Mouse (Mus musculus): Measurements from ENCODE around the gene Rab3gap2. TPM values are rescaled to one million over a fixed set of nuclear protein-coding genes. Genes with fewer than 3 reads are reported as not detected.

The Rab3gap2 gene
- polyA plus RNA-seq, 1 experiment from 2014 or later = 14.1 TPM

DNA sequence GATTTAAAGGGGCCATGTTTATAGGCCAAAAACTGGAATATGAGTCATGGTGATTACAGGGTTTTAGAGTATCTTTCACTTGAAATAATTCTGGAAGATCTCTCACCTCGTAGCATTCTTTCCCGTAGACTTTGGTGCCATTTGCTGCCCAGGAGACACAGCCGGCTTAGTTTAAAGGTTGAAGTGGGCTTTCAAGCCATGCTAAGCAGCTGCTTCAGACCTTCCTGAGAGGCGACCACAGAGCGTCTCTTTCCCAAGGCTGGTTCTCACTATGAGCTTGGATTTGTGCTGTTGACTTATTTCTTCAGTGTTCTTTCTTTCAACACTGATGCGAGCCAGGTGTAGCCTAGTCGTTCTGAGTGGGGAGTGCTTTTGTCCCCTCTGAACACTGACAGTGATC, 23.8 kb downstream of the Rab3gap2 start:
- Histone ChIP-seq H3K4me2 (no peak overlapping the region), H3K9me3 (no peaks in the 10 kb centered on the region), H3K4me1 (peaks cover 10% of the 10 kb centered on the region), H3K4me3 (no peak overlapping the region), H3K27me3 (replicated peaks) (no peaks in the 10 kb centered on the region), H3K27ac (replicated peaks) (no peak overlapping the region), H3K36me3 (peaks cover 31% of the 10 kb centered on the region), H3K9ac (no peak overlapping the region)
- ATAC-seq (ENCODE audit: extremely low read depth, insufficient number of reproducible peaks, low FRiP score, low TSS enrichment) = no peak
- WGBS = 82% methylated on average over 7 of the region's 7 CpGs

- H3K27ac ChIP-seq (replicated peaks) = peak overlapping the region; percentile 71
- peaks cover 36% of the 10 kb centered on the region for H3K36me3 ChIP-seq
- no peak overlapping the region for H3K4me3 ChIP-seq
- peaks cover 16% of the 10 kb centered on the region for H3K4me1 ChIP-seq
- no peaks in the 10 kb centered on the region for H3K27me3 ChIP-seq (replicated peaks)
- no peaks in the 10 kb centered on the region for H3K9me3 ChIP-seq
- peak; percentile 31; the same call in 1 of the 2 replicates for ATAC-seq (ENCODE audit: extremely low read depth, insufficient number of reproducible peaks, low FRiP score, low TSS enrichment)
- 0 out of 2 replicates have a peak overlapping the region, but pooled peaks have one; percentile 9 for H3K9ac ChIP-seq
- H3K4me2 ChIP-seq = no peak overlapping the region
- WGBS = 45% methylated on average over 7 of the region's 7 CpGs
Observed at GRCm38 (mm10) chr1:185229406-185230201, 25.7 kb downstream of the Rab3gap2 start.

DNA sequence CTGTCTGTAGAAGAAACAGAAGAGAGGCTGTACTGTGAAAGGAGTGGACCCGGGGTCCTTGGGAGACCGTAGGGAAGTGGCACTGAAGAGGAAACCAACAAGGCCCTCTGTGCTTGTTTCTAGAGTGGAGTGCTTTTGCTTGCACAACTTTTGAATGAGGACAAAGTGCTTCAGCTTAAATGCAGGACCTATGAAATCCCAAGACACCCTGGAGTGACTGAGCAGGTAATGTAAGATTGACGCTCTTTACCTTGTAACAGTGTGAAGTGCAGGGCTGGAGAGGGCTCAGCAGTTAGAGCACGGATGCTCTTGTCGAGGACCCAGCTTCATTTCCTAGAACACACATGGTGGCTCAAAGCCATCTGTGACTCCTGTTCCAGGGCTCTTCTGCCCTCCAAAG, 31.9 kb downstream of the Rab3gap2 start:
- Histone ChIP-seq H3K27ac (replicated peaks) (no peak overlapping the region), H3K4me2 (no peak overlapping the region), H3K4me3 (no peak overlapping the region), H3K9me3 (no peaks in the 10 kb centered on the region), H3K4me1 (peaks cover 6% of the 10 kb centered on the region), H3K27me3 (replicated peaks) (no peaks in the 10 kb centered on the region), H3K36me3 (peaks cover 64% of the 10 kb centered on the region), H3K9ac (no peak overlapping the region)
- ATAC-seq (ENCODE audit: extremely low read depth, insufficient number of reproducible peaks, low FRiP score, low TSS enrichment) = no peak
- 84% methylated on average over 5 of the region's 5 CpGs for WGBS

DNA sequence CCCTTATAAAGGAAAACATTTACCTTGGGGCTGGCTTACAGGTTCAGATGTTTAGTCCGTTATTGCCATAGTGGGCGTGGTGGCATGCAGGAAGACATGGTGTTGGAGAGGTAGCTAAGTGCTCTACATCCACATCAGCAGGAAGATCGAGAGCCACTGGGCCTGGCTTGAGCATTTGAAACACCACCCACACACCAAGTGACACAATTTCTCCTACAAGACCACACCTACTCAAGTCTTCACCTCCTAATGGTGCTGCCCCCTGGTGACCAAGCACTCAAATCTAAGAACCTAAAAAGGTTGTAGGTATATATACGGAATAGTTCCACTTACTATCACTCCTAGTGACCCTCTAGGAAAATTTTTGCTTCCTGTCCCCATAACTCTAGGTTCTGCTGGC, 32.6 kb downstream of the Rab3gap2 start:
- H3K27ac ChIP-seq (replicated peaks) = no peak overlapping the region
- no peak overlapping the region for H3K9ac ChIP-seq
- WGBS = 80% methylated on average over 4 of the region's 4 CpGs
- no peak overlapping the region for H3K4me2 ChIP-seq
- H3K9me3 ChIP-seq = no peaks in the 10 kb centered on the region
- no peak overlapping the region for H3K4me3 ChIP-seq
- H3K36me3 ChIP-seq = peaks cover 71% of the 10 kb centered on the region
- ATAC-seq (ENCODE audit: extremely low read depth, insufficient number of reproducible peaks, low FRiP score, low TSS enrichment) = no peak
- H3K27me3 ChIP-seq (replicated peaks) = no peaks in the 10 kb centered on the region
- peaks cover 6% of the 10 kb centered on the region for H3K4me1 ChIP-seq

- no peaks in the 10 kb centered on the region for H3K9me3 ChIP-seq
- WGBS = 78% methylated on average over 8 of the region's 8 CpGs
- no peak overlapping the region for H3K27ac ChIP-seq (replicated peaks)
Observed at GRCm38 (mm10) chr1:185243013-185243412, 39.1 kb downstream of the Rab3gap2 start.

GRCm38 (mm10) chr1:185245456-185245855, 41.5 kb downstream of the Rab3gap2 start:
- Histone ChIP-seq H3K4me2 (no peak overlapping the region), H3K36me3 (peaks cover 84% of the 10 kb centered on the region), H3K9ac (no peak overlapping the region), H3K4me3 (no peak overlapping the region), H3K27me3 (replicated peaks) (no peaks in the 10 kb centered on the region), H3K9me3 (no peaks in the 10 kb centered on the region), H3K27ac (replicated peaks) (no peak overlapping the region), H3K4me1 (no peaks in the 10 kb centered on the region)
- WGBS = 75% methylated on average over 7 of the region's 7 CpGs
- no peak for ATAC-seq (ENCODE audit: extremely low read depth, insufficient number of reproducible peaks, low FRiP score, low TSS enrichment)

More at GRCm38 (mm10) chr1:185243013-185243412, 39.1 kb downstream of the Rab3gap2 start:
- H3K36me3 ChIP-seq = peaks cover 82% of the 10 kb centered on the region
- no peak overlapping the region for H3K4me2 ChIP-seq
- no peak overlapping the region for H3K9ac ChIP-seq
- ATAC-seq (ENCODE audit: extremely low read depth, insufficient number of reproducible peaks, low FRiP score, low TSS enrichment) = no peak
- H3K27me3 ChIP-seq (replicated peaks) = no peaks in the 10 kb centered on the region
- H3K4me3 ChIP-seq = no peak overlapping the region
- no peaks in the 10 kb centered on the region for H3K4me1 ChIP-seq

DNA sequence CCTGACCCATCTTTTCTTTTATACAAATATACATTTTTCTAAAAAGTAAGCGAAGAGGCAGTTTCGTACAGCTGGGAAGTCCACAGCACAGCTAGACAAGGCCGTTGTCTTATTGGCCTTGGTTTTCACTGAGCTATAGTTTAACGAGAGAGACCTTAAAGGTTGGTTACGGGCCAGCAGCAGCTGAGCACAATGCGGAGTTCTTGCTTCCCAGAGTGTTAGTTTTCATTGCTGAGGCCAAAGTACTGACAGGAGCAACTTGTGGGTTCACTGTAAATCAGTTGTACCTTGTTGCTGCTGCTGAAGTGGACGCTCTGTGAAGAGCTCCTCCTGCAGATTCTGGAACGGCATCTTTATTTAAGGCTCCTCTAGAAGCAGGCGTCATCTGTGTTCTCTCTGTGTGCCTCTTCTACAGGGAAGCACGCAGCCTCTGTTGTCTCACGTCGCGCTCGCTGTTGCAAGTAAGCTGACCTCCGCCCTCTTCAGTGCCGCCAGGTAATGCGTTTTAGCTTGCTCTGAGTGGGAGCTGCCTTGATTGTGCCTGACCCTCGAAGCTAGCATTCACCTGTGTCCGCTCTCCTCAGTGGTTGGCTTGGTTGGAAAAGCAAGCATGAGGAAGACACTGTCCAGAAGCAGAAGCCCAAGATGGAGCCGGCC, 43.6 kb downstream of the Rab3gap2 start:
- H3K4me3 ChIP-seq = no peak overlapping the region
- no peak overlapping the region for H3K9ac ChIP-seq
- H3K27me3 ChIP-seq (replicated peaks) = no peaks in the 10 kb centered on the region
- H3K27ac ChIP-seq (replicated peaks) = no peak overlapping the region
- H3K36me3 ChIP-seq = peaks cover 85% of the 10 kb centered on the region
- H3K9me3 ChIP-seq = no peaks in the 10 kb centered on the region
- peaks cover 16% of the 10 kb centered on the region for H3K4me1 ChIP-seq
- no peak for ATAC-seq (ENCODE audit: extremely low read depth, insufficient number of reproducible peaks, low FRiP score, low TSS enrichment)
- WGBS = 87% methylated on average over 20 of the region's 20 CpGs
- H3K4me2 ChIP-seq = no peak overlapping the region

- Histone ChIP-seq H3K36me3 (peaks cover 82% of the 10 kb centered on the region), H3K9ac (no peak overlapping the region), H3K4me2 (no peak overlapping the region), H3K4me1 (peaks cover 28% of the 10 kb centered on the region), H3K27me3 (replicated peaks) (no peaks in the 10 kb centered on the region), H3K4me3 (no peak overlapping the region), H3K27ac (replicated peaks) (no peak overlapping the region), H3K9me3 (no peaks in the 10 kb centered on the region)
- ATAC-seq (ENCODE audit: extremely low read depth, insufficient number of reproducible peaks, low FRiP score, low TSS enrichment) = no peak; the same call in 1 of the 2 replicates
- 73% methylated on average over 8 of the region's 8 CpGs for WGBS
Observed at GRCm38 (mm10) chr1:185248728-185249127, 44.8 kb downstream of the Rab3gap2 start.

- Histone ChIP-seq H3K4me2 (no peak overlapping the region), H3K9ac (no peak overlapping the region), H3K9me3 (no peaks in the 10 kb centered on the region), H3K27me3 (replicated peaks) (no peaks in the 10 kb centered on the region), H3K4me3 (no peak overlapping the region), H3K4me1 (peaks cover 42% of the 10 kb centered on the region), H3K27ac (replicated peaks) (no peak overlapping the region), H3K36me3 (peaks cover 74% of the 10 kb centered on the region)
- ATAC-seq (ENCODE audit: extremely low read depth, insufficient number of reproducible peaks, low FRiP score, low TSS enrichment) = no peak
- WGBS = 79% methylated on average over 3 of the region's 3 CpGs
Observed at GRCm38 (mm10) chr1:185252351-185252750, 48.4 kb downstream of the Rab3gap2 start.

GRCm38 (mm10) chr1:185253140-185253892, 49.4 kb downstream of the Rab3gap2 start:
- Histone ChIP-seq H3K9me3 (no peaks in the 10 kb centered on the region), H3K36me3 (peaks cover 66% of the 10 kb centered on the region), H3K27me3 (replicated peaks) (no peaks in the 10 kb centered on the region), H3K9ac (no peak overlapping the region), H3K4me2 (no peak overlapping the region), H3K27ac (replicated peaks) (peak overlapping the region; percentile 3; the same call in 1 of the 2 replicates), H3K4me1 (peaks cover 42% of the 10 kb centered on the region), H3K4me3 (no peak overlapping the region)
- WGBS = 54% methylated on average over 12 of the region's 12 CpGs
- no peak for ATAC-seq (ENCODE audit: extremely low read depth, insufficient number of reproducible peaks, low FRiP score, low TSS enrichment)

DNA sequence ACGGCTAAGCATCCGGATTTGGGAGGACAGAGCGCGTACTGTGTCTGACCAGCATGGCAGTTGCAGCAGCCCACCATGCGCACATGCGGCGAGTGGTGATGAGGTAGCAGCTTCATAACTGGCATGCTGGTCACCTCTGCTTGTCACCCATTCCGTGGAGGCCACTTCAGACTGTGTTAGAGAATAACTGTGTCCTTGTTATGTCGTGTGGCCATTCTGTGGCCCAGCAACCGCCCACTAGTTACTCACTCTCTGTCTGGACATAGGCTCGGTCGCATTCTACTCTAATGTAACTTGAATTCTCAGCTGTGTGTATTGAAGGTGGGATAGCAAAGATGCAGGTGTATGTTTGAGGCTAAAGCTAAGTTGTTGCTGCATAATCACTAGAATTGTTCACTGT, 51.4 kb downstream of the Rab3gap2 start:
- no peak for ATAC-seq (ENCODE audit: extremely low read depth, insufficient number of reproducible peaks, low FRiP score, low TSS enrichment)
- peaks cover 42% of the 10 kb centered on the region for H3K4me1 ChIP-seq
- 82% methylated on average over 12 of the region's 12 CpGs for WGBS
- no peaks in the 10 kb centered on the region for H3K9me3 ChIP-seq
- H3K36me3 ChIP-seq = peaks cover 59% of the 10 kb centered on the region
- H3K27me3 ChIP-seq (replicated peaks) = no peaks in the 10 kb centered on the region
- no peak overlapping the region for H3K4me2 ChIP-seq
- no peak overlapping the region for H3K9ac ChIP-seq
- no peak overlapping the region for H3K4me3 ChIP-seq
- no peak overlapping the region for H3K27ac ChIP-seq (replicated peaks)

Data from heart, embryonic 13.5 days (tissue).